Mouse (Mus musculus) testis, postnatal 10 days (tissue): ENCODE results near the gene Gse1.
A peak's percentile ranks its signal among the peaks of the same experiment; 100 is the strongest.

Source experiments
- DNase-seq: peaks from one replicate; pipeline ENCODE4 v3.0.0; 2021; ENCODE audit warnings: low spot score

Gse1 gene

GRCm38 (mm10) chr8:120536306-120537206 is 308.3 kb downstream of the Gse1 start:
- no peak for DNase-seq

- DNase-seq = peak; percentile 72
These were observed 309.1 kb downstream of the Gse1 start for GRCm38 (mm10) chr8:120537207-120537817.

GRCm38 (mm10) chr8:120537818-120538396 is 309.7 kb downstream of the Gse1 start:
- DNase-seq = peak; percentile 64

- peak; percentile 67 for DNase-seq
These were observed 310.4 kb downstream of the Gse1 start for GRCm38 (mm10) chr8:120538397-120539240.

- no peak for DNase-seq
These were observed 311.1 kb downstream of the Gse1 start for GRCm38 (mm10) chr8:120539381-120539774.

- no peak for DNase-seq
These were observed 311.7 kb downstream of the Gse1 start for GRCm38 (mm10) chr8:120539775-120540625.

- DNase-seq = no peak
These were observed 314.7 kb downstream of the Gse1 start for GRCm38 (mm10) chr8:120542995-120543394.

GRCm38 (mm10) chr8:120543416-120544055 is 315.3 kb downstream of the Gse1 start:
- no peak for DNase-seq

- no peak for DNase-seq
These were observed 315.9 kb downstream of the Gse1 start for GRCm38 (mm10) chr8:120544155-120544554.

- DNase-seq = no peak
These were observed 319.3 kb downstream of the Gse1 start for GRCm38 (mm10) chr8:120547562-120547961.

GRCm38 (mm10) chr8:120548313-120548761 is 320.1 kb downstream of the Gse1 start:
- no peak for DNase-seq

GRCm38 (mm10) chr8:120549321-120549921 is 321.2 kb downstream of the Gse1 start:
- DNase-seq = no peak

GRCm38 (mm10) chr8:120549922-120550321 is 321.7 kb downstream of the Gse1 start:
- DNase-seq = no peak

GRCm38 (mm10) chr8:120550430-120550829 is 322.2 kb downstream of the Gse1 start:
- DNase-seq = no peak

- DNase-seq = no peak
These were observed 322.9 kb downstream of the Gse1 start for GRCm38 (mm10) chr8:120550937-120551676.

GRCm38 (mm10) chr8:120551677-120551980 is 323.4 kb downstream of the Gse1 start:
- DNase-seq = no peak

- no peak for DNase-seq
These were observed 324.3 kb downstream of the Gse1 start for GRCm38 (mm10) chr8:120552509-120552908.

- no peak for DNase-seq
These were observed 325.3 kb downstream of the Gse1 start for GRCm38 (mm10) chr8:120553441-120554123.

- no peak for DNase-seq
These were observed 326.3 kb downstream of the Gse1 start for GRCm38 (mm10) chr8:120554466-120555039.
